Mouse (Mus musculus): Measurements from ENCODE around the gene Mtrex.

Gene Mtrex

DNA sequence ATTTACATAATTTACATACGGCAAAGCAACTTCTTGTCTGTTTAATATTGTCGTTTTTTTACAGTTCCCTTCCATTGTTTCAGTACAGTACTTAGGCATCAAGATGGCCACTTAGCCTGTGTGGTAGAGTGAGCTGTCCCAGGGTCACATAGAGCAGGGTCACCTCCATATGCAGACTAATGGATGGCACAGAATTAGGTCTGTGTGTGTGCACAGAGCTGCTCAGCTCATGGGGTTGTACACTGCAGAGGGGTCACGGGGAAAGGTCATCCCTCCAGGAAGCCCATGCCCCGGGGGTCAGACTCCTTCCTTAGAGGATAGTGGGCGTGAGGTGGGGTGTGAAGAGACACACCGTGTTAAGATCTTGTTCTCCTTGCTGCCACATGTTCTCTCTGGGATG lies 101.7 kb downstream of the Mtrex start:
- no peak for DNase-seq (ENCODE audit: low read depth)

DNA sequence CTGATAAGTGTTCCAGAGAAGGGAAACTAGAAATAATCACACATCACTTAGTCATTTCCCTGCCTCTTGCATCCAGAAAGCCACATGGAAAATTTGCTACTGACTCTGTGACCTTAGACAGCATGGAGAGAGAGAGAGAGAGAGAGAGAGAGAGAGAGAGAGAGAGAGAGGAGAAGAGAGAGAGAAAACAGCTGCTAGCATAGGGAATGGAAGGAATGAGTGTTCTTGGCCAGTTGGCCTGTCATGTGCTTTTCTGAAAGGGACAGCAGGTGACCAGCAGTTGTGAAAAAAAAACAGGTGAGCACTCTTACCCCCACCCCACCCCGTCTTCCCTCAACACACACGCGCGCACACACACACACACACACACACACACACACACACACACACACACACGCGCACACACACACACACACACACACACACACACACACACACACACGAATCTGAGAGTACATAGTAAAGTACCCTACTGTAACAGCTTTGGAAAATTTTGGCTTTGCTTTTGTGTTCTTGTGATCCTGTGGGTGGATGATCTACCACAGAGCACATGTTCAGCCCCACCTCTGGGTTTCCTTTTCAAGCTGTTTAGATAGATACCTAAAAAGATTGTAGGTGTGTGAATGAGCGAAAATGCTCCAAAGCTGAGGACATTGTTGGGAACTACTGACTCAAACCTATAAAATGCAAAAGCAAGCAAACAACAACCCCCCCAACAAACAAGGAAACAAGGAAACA lies 103.1 kb downstream of the Mtrex start:
- DNase-seq (ENCODE audit: low read depth) = no peak

DNA sequence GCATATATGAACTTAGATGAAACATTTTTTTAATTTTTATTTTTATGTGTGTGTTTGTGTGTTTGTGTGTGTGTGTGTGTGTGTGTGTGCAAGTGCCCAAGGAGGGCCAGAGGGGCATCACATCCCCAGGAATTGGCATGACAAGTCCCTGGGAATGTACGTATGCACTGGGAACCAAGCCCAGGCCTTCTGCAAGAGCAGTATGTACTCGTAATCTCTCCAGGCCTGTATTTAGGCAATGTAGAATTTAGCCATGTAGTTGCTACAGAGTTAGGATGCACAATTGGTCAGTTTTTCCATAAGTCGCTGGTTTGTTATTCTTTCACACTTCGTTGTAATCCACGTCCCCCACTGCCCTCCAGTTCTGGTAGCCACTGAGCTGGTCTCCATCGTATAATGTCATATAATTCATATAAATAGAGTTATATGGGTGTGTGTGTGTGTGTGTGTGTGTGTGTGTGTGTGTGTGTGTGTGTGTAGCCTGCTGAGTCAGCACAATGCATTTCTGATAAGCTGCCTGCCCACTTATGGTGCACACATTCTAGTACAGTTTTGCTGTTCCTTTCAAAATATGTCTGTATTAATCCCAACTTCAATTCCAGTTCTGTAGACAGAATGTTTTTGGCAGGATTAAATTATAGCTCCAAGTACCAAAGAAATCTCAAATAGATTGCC lies 103.8 kb downstream of the Mtrex start:
- no peak for DNase-seq (ENCODE audit: low read depth)

DNA sequence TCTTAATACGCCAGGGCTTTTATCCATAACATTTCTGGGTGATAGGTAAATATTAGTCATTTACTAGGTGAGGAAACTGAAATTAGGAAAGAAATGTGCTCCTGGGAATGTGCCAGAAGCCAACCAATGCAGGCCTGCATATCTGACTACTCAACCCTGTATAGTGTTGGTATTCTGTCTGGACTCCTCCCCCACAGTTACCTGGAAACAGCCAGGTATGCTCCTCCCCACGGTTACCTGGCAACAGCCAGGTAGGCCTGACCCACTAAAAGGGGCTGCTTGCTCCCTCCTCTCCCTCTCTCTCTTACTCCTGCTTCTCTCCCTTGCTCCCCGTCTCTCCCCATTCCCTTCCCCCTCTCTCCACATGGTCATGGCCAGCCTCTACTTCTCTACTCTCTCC lies 104.8 kb downstream of the Mtrex start:
- DNase-seq (ENCODE audit: low read depth) = no peak

DNA sequence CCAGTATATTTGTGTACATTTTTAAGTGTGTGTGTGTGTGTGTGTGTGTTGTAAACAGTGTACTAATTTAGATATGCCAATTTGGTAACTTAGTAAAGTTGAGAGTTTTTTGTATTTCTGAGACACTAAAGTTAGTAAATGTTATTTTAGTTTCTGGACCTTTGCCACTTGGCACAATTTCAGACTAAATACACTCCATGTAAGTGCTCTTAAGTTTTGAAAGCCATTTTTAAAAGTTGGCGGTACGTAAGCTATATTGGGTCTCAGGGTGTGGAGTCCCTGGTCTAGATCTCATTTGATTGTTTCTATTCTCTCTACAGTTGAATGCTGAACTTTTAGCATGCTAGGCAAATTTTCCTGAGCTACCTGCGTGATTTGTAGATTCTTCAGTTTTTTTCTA lies 109.1 kb downstream of the Mtrex start:
- no peak for DNase-seq (ENCODE audit: low read depth)
